ENCODE assay signal across 20 mouse cellular contexts in the genomic region with DNA sequence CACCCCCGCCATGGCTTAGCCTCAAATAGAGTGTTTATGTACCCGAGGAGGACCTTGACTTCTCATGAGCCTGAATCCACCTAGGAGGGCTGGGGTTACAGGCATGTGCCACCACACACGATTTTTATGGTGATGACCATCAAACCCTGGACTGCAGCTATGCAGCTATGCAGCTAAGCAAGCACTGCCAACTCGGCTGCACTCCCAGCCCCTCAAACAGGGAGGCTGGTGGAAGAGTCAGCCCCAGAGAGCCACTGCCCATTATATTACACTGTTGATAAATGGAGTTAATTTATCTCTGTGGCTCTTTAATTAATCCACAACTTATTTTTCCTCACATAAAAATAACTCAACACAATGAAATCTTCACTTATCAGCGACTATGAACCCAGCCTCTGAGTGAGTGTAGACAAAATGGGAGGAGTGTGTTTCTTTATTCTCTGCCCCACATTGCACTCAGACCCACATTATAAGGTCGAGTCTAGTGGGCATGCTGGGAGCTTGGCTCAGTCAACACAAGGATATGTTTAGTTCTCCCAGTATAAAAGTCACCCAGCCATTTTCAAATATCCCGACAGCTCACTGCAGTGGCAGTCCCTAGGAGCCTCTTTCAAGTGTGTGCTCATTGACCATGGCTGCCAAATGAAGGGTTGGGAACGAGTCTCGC.
"Had no signal": no experiment of that assay in that cellular context is flagged by ENCODE, and none has a peak within 500 bp of the region (broad histone marks: within the 10 kb centered on the region; RNA-seq: fewer than 3 reads in every experiment).

No protein-coding gene starts in this region.

- H3K4me1 ChIP-seq: limb, embryonic 10.5 days; limb, embryonic 13.5 days; liver, embryonic 15.5 days; lung, embryonic 15.5 days had no signal

- H3K27me3 ChIP-seq: limb, embryonic 13.5 days; liver, embryonic 12.5 days; liver, embryonic 15.5 days; lung, embryonic 15.5 days; midbrain, embryonic 12.5 days had no signal

- H3K4me2 ChIP-seq: limb, embryonic 13.5 days; liver, embryonic 12.5 days; liver, embryonic 15.5 days; lung, embryonic 15.5 days; midbrain, embryonic 12.5 days had no signal

- H3K36me3 ChIP-seq: liver, embryonic 12.5 days; lung, embryonic 15.5 days had no signal

- H3K4me3 ChIP-seq: limb, embryonic 10.5 days; limb, embryonic 13.5 days; liver, embryonic 12.5 days; liver, embryonic 15.5 days; lung, embryonic 15.5 days; midbrain, embryonic 12.5 days; myocyte had no signal

- ATAC-seq: intestine, embryonic 16.5 days; liver, embryonic 12.5 days; midbrain, embryonic 16.5 days had no signal

- DNase-seq: kidney, adult 18-20 months; kidney, adult 9 months; kidney, postnatal 14 days; kidney, postnatal 4 days; liver; lung, adult 18-20 months; lung, postnatal 10 days; lung, postnatal 36 days; thymus, adult 2 months; thymus, postnatal 14 days; thymus, postnatal 4 days had no signal

- H3K9ac ChIP-seq: limb, embryonic 13.5 days; liver, embryonic 12.5 days; liver, embryonic 15.5 days; lung, embryonic 15.5 days; midbrain, embryonic 12.5 days had no signal

- H3K9me3 ChIP-seq: limb, embryonic 10.5 days; limb, embryonic 13.5 days; liver, embryonic 12.5 days; liver, embryonic 15.5 days; lung, embryonic 15.5 days; midbrain, embryonic 12.5 days had no signal

- H3K27ac ChIP-seq: limb, embryonic 10.5 days; limb, embryonic 13.5 days; liver, embryonic 12.5 days; liver, embryonic 15.5 days; lung, embryonic 15.5 days; midbrain, embryonic 12.5 days had no signal
